Mouse (Mus musculus) kidney, adult 11 months (tissue): ENCODE data around the gene Gfpt1.
A peak's percentile ranks its signal among the peaks of the same experiment; 100 is the strongest.

Source experiments
- DNase-seq: peaks from one replicate; pipeline ENCODE4 v3.0.0; 2022

The Gfpt1 gene

GRCm38 (mm10) chr6:87042337-87043130 is at the start of gene Gfpt1:
Gene Gfpt1, plus strand, starts transcription at chr6:87042846.
- peak; percentile 94 for DNase-seq

GRCm38 (mm10) chr6:86994254-86994653 is 48.4 kb upstream of the Gfpt1 start:
- DNase-seq, result no peak

- DNase-seq, result peak; percentile 53
Measured at GRCm38 (mm10) chr6:86996629-86997307, 45.9 kb upstream of the Gfpt1 start.

- DNase-seq, result no peak
Measured at GRCm38 (mm10) chr6:86997360-86997759, 45.3 kb upstream of the Gfpt1 start.

GRCm38 (mm10) chr6:87001995-87002394 is 40.7 kb upstream of the Gfpt1 start:
- no peak for DNase-seq

- DNase-seq, result peak; percentile 84
Measured at GRCm38 (mm10) chr6:87002521-87003055, 40.1 kb upstream of the Gfpt1 start.

GRCm38 (mm10) chr6:87004099-87004498 is 38.5 kb upstream of the Gfpt1 start:
- DNase-seq, result no peak

GRCm38 (mm10) chr6:87005577-87005976 is 37.1 kb upstream of the Gfpt1 start:
- DNase-seq, result no peak

GRCm38 (mm10) chr6:87008887-87009286 is 33.8 kb upstream of the Gfpt1 start, which contains the start of gene Nfu1:
Gene Nfu1, plus strand, starts transcription at chr6:87009236.
- DNase-seq, result no peak

GRCm38 (mm10) chr6:87009692-87010328 is 32.8 kb upstream of the Gfpt1 start:
- DNase-seq, result peak; percentile 94

- DNase-seq, result no peak
Measured at GRCm38 (mm10) chr6:87016916-87017315, 25.7 kb upstream of the Gfpt1 start.

GRCm38 (mm10) chr6:87018874-87019273 is 23.8 kb upstream of the Gfpt1 start:
- DNase-seq, result no peak

GRCm38 (mm10) chr6:87021791-87022190 is 20.9 kb upstream of the Gfpt1 start:
- DNase-seq, result no peak

- DNase-seq, result no peak
Measured at GRCm38 (mm10) chr6:87026980-87027379, 15.7 kb upstream of the Gfpt1 start.

GRCm38 (mm10) chr6:87028881-87029280 is 13.8 kb upstream of the Gfpt1 start:
- no peak for DNase-seq

- DNase-seq, result peak; percentile 72
Measured at GRCm38 (mm10) chr6:87031310-87031709, 11.3 kb upstream of the Gfpt1 start.

- DNase-seq, result no peak
Measured at GRCm38 (mm10) chr6:87032401-87032800, 10.2 kb upstream of the Gfpt1 start.

GRCm38 (mm10) chr6:87034395-87034794 is 8.3 kb upstream of the Gfpt1 start:
- DNase-seq, result no peak

- DNase-seq, result peak; percentile 34
Measured at GRCm38 (mm10) chr6:87037826-87038620, 4.6 kb upstream of the Gfpt1 start.

- no peak for DNase-seq
Measured at GRCm38 (mm10) chr6:87039161-87039560, 3.5 kb upstream of the Gfpt1 start.

- DNase-seq, result no peak
Measured at GRCm38 (mm10) chr6:87040971-87041370, 1.7 kb upstream of the Gfpt1 start.

GRCm38 (mm10) chr6:87041431-87041830 is 1.2 kb upstream of the Gfpt1 start:
- DNase-seq, result no peak

GRCm38 (mm10) chr6:87042004-87042336 is 676 bp upstream of the Gfpt1 start:
- DNase-seq, result no peak
